Mouse (Mus musculus) B cell, adult 62 days (primary cell): ENCODE measurements around the gene Cdk2ap2. TPM values are rescaled to one million over a fixed set of nuclear protein-coding genes. Genes with fewer than 3 reads are reported as not detected.

Source experiments
- total RNA-seq: library from RNA; stranded (reverse); gene quantifications from 4 replicates; pipeline ENCODE4 v1.2.4, GENCODE M21; 2023

Gene Cdk2ap2
- 119 to 136 TPM (median 129 TPM) in 4 replicates for total RNA-seq

GRCm38 (mm10) chr19:4096642-4097440, at the start of gene Cdk2ap2:
Gene Cdk2ap2 (plus strand): TSS chr19:4097182.

GRCm38 (mm10) chr19:4059069-4059740, 37.8 kb upstream of the Cdk2ap2 start, which contains the start of gene Gstp3:
Gene Gstp3 (minus strand): TSS chr19:4059569.

GRCm38 (mm10) chr19:4081394-4081793, 15.6 kb upstream of the Cdk2ap2 start, which contains the start of gene Cabp2:
Gene Cabp2 (plus strand): TSS chr19:4081578.

GRCm38 (mm10) chr19:4099837-4100717, 3.1 kb downstream of the Cdk2ap2 start, which contains the start of gene Pitpnm1:
Gene Pitpnm1 (plus strand): TSS chr19:4099998.

GRCm38 (mm10) chr19:4125741-4126696, 29.0 kb downstream of the Cdk2ap2 start, which contains the start of gene Aip:
Gene Aip (minus strand): TSS chr19:4125858.

GRCm38 (mm10) chr19:4139446-4139845, 42.5 kb downstream of the Cdk2ap2 start, which contains the start of gene Gpr152:
Gene Gpr152 (plus strand): TSS chr19:4139787.

GRCm38 (mm10) chr19:4143759-4144268, 46.8 kb downstream of the Cdk2ap2 start, which contains the start of gene Cabp4:
Gene Cabp4 (minus strand): TSS chr19:4144033.

GRCm38 (mm10) chr19:4148491-4148806, 51.5 kb downstream of the Cdk2ap2 start, which contains the start of gene Coro1b:
Gene Coro1b (plus strand): TSS chr19:4148619.

Other genes with a start within 250 kb of the Cdk2ap2 start
- 65.0 to 81.7 TPM (median 68.1 TPM) in 4 replicates for gene Chka, start 245.4 kb upstream of the Cdk2ap2 start, total RNA-seq
- 141 to 154 TPM (median 146 TPM) in 4 replicates for gene Tcirg1, start 190.0 kb upstream of the Cdk2ap2 start, total RNA-seq
- 73.8 to 87.1 TPM (median 81.3 TPM) in 4 replicates for gene Ndufs8, start 184.4 kb upstream of the Cdk2ap2 start, total RNA-seq
- gene Aldh3b1, start 167.4 kb upstream of the Cdk2ap2 start, total RNA-seq = 7.6 to 9.4 TPM (median 8.4 TPM) in 4 replicates
- 533 to 593 TPM (median 563 TPM) in 4 replicates for gene Unc93b1, start 162.0 kb upstream of the Cdk2ap2 start, total RNA-seq
- gene Aldh3b3, start 138.5 kb upstream of the Cdk2ap2 start, total RNA-seq = 0.15 TPM in 1 of 4 replicates, not detected in the others
- gene Aldh3b2, start 124.9 kb upstream of the Cdk2ap2 start, total RNA-seq = 0.26 to 0.36 TPM in 2 of 4 replicates, not detected in the others
- not detected in 4 replicates for gene Acy3, start 110.6 kb upstream of the Cdk2ap2 start, total RNA-seq
- not detected in 4 replicates for gene Tbx10, start 104.4 kb upstream of the Cdk2ap2 start, total RNA-seq
- gene Nudt8, start 96.6 kb upstream of the Cdk2ap2 start, total RNA-seq = 16.1 to 21.0 TPM (median 19.8 TPM) in 4 replicates
- 3.1 to 6.8 TPM (median 4.0 TPM) in 4 replicates for gene Gm49405, start 96.6 kb upstream of the Cdk2ap2 start, total RNA-seq
- 7.1 to 12.1 TPM (median 10.4 TPM) in 4 replicates for gene Doc2g, start 93.9 kb upstream of the Cdk2ap2 start, total RNA-seq
- 73.3 to 94.8 TPM (median 89.7 TPM) in 4 replicates for gene Ndufv1, start 84.4 kb upstream of the Cdk2ap2 start, total RNA-seq
- gene Gstp1, start 59.2 kb upstream of the Cdk2ap2 start, total RNA-seq = 137 to 169 TPM (median 145 TPM) in 4 replicates
- gene Gstp2, start 51.2 kb upstream of the Cdk2ap2 start, total RNA-seq = 8.8 to 22.4 TPM (median 15.9 TPM) in 4 replicates
- gene Gstp3, start 37.6 kb upstream of the Cdk2ap2 start, total RNA-seq = not detected in 4 replicates
- not detected in 4 replicates for gene Cabp2, start 15.6 kb upstream of the Cdk2ap2 start, total RNA-seq
- gene Pitpnm1, start 2.8 kb downstream of the Cdk2ap2 start, total RNA-seq = 195 to 200 TPM (median 198 TPM) in 4 replicates
- 95.2 to 103 TPM (median 98.9 TPM) in 4 replicates for gene Aip, start 28.7 kb downstream of the Cdk2ap2 start, total RNA-seq
- gene Gpr152, start 42.6 kb downstream of the Cdk2ap2 start, total RNA-seq = 0.14 to 0.31 TPM (median 0.27 TPM) in 3 of 4 replicates, not detected in the other
- 0.88 to 1.4 TPM (median 1.2 TPM) in 4 replicates for gene Cabp4, start 46.9 kb downstream of the Cdk2ap2 start, total RNA-seq
- 129 to 166 TPM (median 137 TPM) in 4 replicates for gene Coro1b, start 51.4 kb downstream of the Cdk2ap2 start, total RNA-seq
- gene Ptprcap, start 56.4 kb downstream of the Cdk2ap2 start, total RNA-seq = 341 to 368 TPM (median 348 TPM) in 4 replicates
- gene Rps6kb2, start 66.2 kb downstream of the Cdk2ap2 start, total RNA-seq = 50.3 to 55.6 TPM (median 50.9 TPM) in 4 replicates
- 93.0 to 107 TPM (median 97.9 TPM) in 4 replicates for gene Carns1, start 78.3 kb downstream of the Cdk2ap2 start, total RNA-seq
- 255 to 266 TPM (median 262 TPM) in 4 replicates for gene Tbc1d10c, start 94.1 kb downstream of the Cdk2ap2 start, total RNA-seq
- gene Ppp1ca, start 94.9 kb downstream of the Cdk2ap2 start, total RNA-seq = 377 to 398 TPM (median 383 TPM) in 4 replicates
- gene Rad9a, start 104.5 kb downstream of the Cdk2ap2 start, total RNA-seq = 51.5 to 59.3 TPM (median 55.6 TPM) in 4 replicates
- gene Clcf1, start 117.1 kb downstream of the Cdk2ap2 start, total RNA-seq = 141 to 150 TPM (median 148 TPM) in 4 replicates
- gene AC109138.7, start 117.2 kb downstream of the Cdk2ap2 start, total RNA-seq = 5.9 TPM in 1 of 4 replicates, not detected in the others
- gene Pold4, start 134.7 kb downstream of the Cdk2ap2 start, total RNA-seq = 206 to 223 TPM (median 211 TPM) in 4 replicates
- 26.5 to 33.7 TPM (median 27.9 TPM) in 4 replicates for gene Ssh3, start 172.0 kb downstream of the Cdk2ap2 start, total RNA-seq
- gene Ankrd13d, start 186.0 kb downstream of the Cdk2ap2 start, total RNA-seq = 26.4 to 33.1 TPM (median 28.4 TPM) in 4 replicates
- gene Grk2, start 209.0 kb downstream of the Cdk2ap2 start, total RNA-seq = 529 to 561 TPM (median 549 TPM) in 4 replicates